Mouse (Mus musculus): ENCODE data around the gene Bckdha. TPM values are rescaled to one million over a fixed set of nuclear protein-coding genes. Genes with fewer than 3 reads are reported as not detected.

The Bckdha gene
- total RNA-seq, 1 experiment from 2014 or later: 34.4 TPM

GRCm38 (mm10) chr7:25655601-25656428 lies 3.0 kb downstream of the Bckdha start:
- no peak for ATAC-seq (ENCODE audit: extremely low read depth, insufficient number of reproducible peaks, low FRiP score, poor library complexity, severe bottlenecking)

DNA sequence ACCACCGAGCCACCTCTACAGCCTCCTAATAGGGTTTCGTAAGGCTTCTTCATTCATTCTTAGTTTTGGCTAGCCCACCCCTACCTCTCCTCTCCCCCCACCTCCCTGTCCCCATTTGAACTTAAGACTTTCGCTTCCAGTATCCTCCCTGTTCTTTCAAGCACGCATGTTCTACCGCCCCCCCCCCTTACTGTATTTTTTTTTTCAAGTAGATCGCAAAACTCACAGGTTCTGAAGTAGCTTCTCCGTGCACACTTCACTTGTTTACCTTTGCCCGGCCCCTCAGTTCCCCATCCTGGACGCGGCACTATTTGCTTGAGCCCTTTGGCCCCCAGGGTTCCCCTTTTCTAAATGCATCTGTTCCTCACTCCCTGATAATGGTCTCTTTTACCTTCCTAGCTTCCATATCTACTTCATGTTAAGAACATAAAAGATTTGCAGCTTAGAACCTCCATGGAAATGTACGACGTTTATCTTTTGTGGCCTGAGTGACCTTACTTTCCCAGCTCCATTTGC lies 6.5 kb downstream of the Bckdha start:
- no peak for ATAC-seq (ENCODE audit: extremely low read depth, insufficient number of reproducible peaks, low FRiP score, poor library complexity, severe bottlenecking)

- ATAC-seq (ENCODE audit: extremely low read depth, insufficient number of reproducible peaks, low FRiP score, poor library complexity, severe bottlenecking): peak; percentile 77
These were observed 7.5 kb downstream of the Bckdha start for GRCm38 (mm10) chr7:25651281-25651680.

DNA sequence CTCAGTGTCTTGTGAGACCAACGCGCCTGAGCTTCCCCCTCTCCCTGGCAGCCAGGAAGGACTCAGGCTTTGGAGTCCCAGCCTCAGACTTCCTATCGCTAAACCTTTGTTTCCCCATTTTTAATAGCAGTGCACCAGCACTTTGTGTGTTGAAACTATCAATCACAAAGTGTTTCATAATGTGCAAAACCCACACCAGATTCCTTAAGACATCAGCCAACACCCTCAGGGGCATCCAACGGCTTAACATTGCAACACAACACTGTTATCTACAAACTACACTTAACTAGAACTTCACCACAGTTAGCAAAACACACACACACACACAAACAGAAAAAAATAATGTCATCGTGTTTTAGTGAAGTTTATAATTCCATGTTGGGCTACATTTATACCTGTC lies 8.9 kb downstream of the Bckdha start:
- ATAC-seq (ENCODE audit: extremely low read depth, insufficient number of reproducible peaks, low FRiP score, poor library complexity, severe bottlenecking): no peak

DNA sequence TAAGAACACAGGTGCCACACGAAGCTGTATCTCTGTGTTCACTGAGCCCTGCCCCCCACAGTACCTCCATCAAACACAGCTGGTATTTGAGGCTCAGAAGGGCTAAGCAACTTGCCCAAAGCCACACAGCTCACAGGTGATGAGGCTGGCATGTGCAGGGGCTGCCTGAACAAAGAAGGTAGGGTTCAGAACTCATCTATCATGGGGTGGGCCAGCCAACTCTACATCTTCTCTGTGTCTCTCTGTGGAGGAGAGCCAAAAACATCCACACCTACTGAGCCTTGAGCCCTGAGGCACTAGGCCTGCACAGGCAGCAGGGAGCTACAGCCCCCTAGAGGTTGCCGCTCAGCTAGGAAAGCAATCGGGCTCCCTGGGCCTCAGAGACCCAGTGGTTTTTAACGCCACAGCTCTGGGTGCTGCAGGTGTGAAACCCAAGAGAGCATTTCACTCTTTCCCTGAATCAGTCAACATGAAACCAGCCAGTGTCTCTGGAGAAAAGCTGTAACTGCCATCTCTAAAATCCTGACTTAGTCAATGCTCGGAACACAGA lies 11.1 kb downstream of the Bckdha start:
- peak; percentile 58 for ATAC-seq (ENCODE audit: extremely low read depth, insufficient number of reproducible peaks, low FRiP score, poor library complexity, severe bottlenecking)

DNA sequence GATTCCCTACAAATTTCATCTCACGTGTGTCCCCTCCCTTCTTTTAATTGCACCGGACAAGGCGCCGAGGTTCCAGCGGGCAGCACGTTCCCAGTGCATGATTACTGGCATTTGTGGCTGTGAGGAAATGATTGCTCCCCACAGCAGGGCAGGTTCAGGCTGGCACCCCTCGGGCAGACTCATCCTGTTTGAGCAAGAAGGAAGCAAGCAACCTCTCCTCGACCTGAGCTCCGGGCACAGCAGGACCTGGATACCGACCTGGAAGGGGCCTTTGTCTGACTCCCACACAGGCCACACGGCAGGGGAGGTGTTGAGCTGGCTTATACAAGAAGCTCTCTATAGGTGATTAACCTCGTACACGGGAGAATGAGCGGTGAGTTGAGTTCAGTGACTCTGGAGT lies 13.7 kb downstream of the Bckdha start:
- no peak for ATAC-seq (ENCODE audit: extremely low read depth, insufficient number of reproducible peaks, low FRiP score, poor library complexity, severe bottlenecking)

- ATAC-seq (ENCODE audit: extremely low read depth, insufficient number of reproducible peaks, low FRiP score, poor library complexity, severe bottlenecking): no peak
These were observed 14.2 kb downstream of the Bckdha start for GRCm38 (mm10) chr7:25644631-25645030.

DNA sequence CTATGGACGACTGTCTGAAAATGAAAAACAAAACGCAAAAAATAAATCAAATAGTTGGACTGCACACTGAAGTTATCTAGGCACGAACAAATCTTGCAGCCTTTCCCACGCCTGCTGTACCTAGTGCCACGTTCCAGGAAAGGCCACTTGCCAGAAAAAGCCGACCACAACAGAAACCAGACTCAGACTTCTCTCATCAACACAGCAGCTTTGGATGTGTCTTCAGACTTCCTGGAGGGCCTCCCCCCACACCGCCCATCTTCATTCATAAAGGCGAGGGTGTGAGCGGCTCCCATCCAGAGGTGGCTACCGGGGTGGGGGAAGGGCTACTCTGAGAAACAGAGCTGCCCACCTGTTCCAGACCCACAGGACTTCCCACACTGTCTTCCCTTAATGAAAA lies 14.6 kb downstream of the Bckdha start:
- ATAC-seq (ENCODE audit: extremely low read depth, insufficient number of reproducible peaks, low FRiP score, poor library complexity, severe bottlenecking): no peak

DNA sequence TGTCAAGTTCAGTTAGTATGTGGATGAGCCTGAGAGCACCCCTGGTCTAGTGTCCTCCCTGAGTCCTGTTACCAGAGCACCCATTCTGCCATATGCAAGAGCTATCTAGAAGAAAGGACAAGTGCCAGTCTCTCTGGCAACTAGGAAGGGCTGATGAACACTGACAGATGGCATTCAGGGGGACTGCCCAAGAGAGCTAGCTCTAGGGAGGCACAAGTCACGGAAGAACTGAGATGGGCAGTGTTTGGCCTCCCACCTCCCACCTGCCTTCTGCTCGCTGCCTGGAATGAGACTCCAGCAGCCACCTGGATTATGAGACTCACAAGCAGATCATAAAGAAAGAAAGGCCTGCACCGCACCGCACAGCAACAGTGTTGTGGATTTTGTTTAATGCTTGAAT lies 19.0 kb downstream of the Bckdha start:
- ATAC-seq (ENCODE audit: extremely low read depth, insufficient number of reproducible peaks, low FRiP score, poor library complexity, severe bottlenecking): no peak

DNA sequence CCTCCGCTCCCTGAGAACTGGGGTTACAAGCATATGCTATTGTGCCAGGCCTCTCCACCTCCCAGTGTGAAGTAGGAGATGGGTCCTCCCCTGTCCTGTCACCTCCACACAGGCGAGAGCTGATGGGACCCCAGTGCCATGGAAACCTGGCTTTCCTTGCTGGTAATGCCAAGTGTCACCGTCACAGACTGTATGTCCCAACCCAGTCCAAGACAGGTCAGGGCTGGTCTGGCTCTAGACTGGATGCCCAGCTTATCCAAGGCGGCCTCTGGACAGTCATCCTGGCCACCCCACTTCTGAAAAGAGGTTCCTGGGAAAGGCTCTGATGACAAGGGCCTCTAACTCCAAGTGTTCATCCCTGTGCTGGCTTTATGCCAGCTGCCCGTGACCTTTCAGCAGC lies 21.7 kb downstream of the Bckdha start:
- no peak for ATAC-seq (ENCODE audit: extremely low read depth, insufficient number of reproducible peaks, low FRiP score, poor library complexity, severe bottlenecking)

GRCm38 (mm10) chr7:25636373-25636772 lies 22.4 kb downstream of the Bckdha start:
- ATAC-seq (ENCODE audit: extremely low read depth, insufficient number of reproducible peaks, low FRiP score, poor library complexity, severe bottlenecking): peak; percentile 77

DNA sequence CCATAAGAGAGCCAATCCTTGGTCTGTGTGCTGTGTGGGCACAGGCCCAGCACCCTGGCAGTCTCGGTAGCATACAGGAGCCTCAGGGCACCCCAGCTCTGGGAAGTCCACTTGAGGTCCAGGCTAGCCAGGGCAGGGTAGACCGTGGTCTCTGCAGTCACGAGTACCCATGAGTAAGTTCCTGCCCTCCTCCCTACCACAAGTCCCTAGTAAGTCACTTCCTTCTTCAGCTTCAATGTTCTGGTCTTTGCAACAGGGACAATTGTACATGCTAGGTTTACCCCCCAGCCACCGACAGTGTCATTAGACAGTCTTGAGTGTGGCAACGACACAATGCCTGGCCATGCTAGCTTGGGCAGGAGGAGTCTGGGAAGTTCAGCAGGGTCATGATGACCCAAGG lies 26.1 kb downstream of the Bckdha start:
- ATAC-seq (ENCODE audit: extremely low read depth, insufficient number of reproducible peaks, low FRiP score, poor library complexity, severe bottlenecking): peak; percentile 27

- no peak for ATAC-seq (ENCODE audit: extremely low read depth, insufficient number of reproducible peaks, low FRiP score, poor library complexity, severe bottlenecking)
These were observed 30.5 kb downstream of the Bckdha start for GRCm38 (mm10) chr7:25628323-25628620.

DNA sequence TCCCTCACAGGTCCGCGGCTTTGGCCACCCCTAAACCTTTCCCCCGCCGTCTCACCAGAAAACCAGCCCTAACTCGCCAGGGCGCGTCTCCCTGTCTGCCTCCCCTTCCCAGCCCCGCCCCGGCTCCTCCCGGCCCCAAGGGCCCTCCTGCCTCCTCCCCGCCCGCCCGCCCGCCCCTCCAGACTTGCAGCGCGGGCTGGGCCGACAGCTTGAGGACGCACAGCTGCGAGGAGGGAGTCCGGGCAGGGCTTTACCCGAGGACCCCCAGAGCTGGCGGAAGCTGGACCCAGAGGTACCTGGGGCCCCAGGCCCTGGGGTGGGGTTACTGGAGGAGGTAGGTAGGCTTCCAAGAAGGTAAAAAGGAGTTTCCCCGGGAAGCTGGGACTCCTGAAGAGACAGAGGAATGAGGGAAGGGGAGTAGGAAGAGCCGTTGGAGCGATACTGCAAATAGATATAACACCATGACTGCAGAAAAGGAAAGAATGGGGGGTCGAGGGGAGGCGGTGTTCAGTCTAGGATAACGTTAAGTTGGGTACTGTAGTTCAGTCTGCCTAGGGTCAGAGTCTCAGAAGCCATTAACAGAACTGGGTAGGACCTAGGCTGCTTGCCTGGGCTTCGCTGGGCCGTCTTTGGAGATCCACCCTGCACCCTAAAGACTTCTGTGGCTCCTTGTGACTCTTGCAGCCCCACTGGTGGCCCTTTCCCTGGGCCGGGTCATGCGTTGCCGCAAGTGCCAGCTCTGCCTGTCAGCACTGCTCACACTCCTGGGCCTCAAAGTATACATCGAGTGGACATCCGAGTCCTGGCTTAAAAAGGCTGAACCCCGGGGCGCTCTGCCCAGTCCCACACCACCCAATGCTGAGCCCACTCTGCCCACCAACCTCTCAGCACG lies 31.1 kb downstream of the Bckdha start:
- ATAC-seq (ENCODE audit: extremely low read depth, insufficient number of reproducible peaks, low FRiP score, poor library complexity, severe bottlenecking): no peak

- peak; percentile 22; the same call in 1 of the 2 replicates for ATAC-seq (ENCODE audit: extremely low read depth, insufficient number of reproducible peaks, low FRiP score, poor library complexity, severe bottlenecking)
These were observed 32.0 kb downstream of the Bckdha start, which contains the start of gene B3gnt8 for GRCm38 (mm10) chr7:25626509-25627430. Gene B3gnt8 (plus strand): TSS chr7:25626654.

- ATAC-seq (ENCODE audit: extremely low read depth, insufficient number of reproducible peaks, low FRiP score, poor library complexity, severe bottlenecking): peak; percentile 39; the same call in 1 of the 2 replicates
These were observed 33.1 kb downstream of the Bckdha start for GRCm38 (mm10) chr7:25625594-25626250.

GRCm38 (mm10) chr7:25624851-25625250 lies 33.9 kb downstream of the Bckdha start:
- no peak for ATAC-seq (ENCODE audit: extremely low read depth, insufficient number of reproducible peaks, low FRiP score, poor library complexity, severe bottlenecking)

DNA sequence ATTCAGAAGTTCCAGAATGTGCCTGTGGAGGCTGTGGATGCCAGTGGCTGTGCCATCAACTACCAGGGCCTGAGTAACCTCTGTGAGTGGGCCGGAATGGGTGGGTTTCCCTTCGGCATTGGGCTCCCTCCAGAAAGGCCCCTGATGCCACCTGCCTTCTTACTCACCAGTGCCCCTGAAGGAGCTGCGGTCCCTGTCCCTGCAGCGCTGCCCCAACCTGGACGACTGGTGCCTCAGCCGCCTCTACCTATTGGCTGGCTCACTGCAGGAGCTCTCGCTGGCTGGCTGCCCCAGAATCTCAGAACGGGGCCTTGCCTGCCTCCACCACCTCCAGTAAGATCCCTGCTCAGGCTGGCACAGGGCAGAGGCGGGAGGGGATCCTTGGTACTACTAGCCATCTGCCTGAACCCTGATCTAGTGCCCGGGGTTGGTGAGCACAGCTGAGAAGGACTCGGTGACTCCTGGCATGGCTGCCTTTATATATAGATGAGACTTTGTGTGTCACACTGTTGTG lies 34.9 kb downstream of the Bckdha start:
- no peak for ATAC-seq (ENCODE audit: extremely low read depth, insufficient number of reproducible peaks, low FRiP score, poor library complexity, severe bottlenecking)
